Mouse (Mus musculus) gastrocnemius, adult 2 months (tissue): ENCODE measurements around the gene Cfb. TPM values are rescaled to one million over a fixed set of nuclear protein-coding genes. Genes with fewer than 3 reads are reported as not detected.

Experiments
- DNase-seq: peaks from one replicate; pipeline ENCODE4 v3.0.0; 2022
- H3K27ac ChIP-seq: fragments of 200-600 bp; 2 replicates; pipeline ENCODE4 v1.8.1; 2022; ENCODE audit warnings: mild to moderate bottlenecking
- H3K4me3 ChIP-seq: fragments of 200-600 bp; 2 replicates; pipeline ENCODE4 v1.8.1; 2022; ENCODE audit warnings: mild to moderate bottlenecking, moderate library complexity
- CTCF ChIP-seq: fragments of 200-600 bp; IDR thresholded peaks from 2 replicates; pipeline ENCODE4 v1.8.1; 2022; ENCODE audit warnings: antibody characterized with exemption, mild to moderate bottlenecking, moderate library complexity
- intact Hi-C: fragments of 180-260 bp; cut with DNase I; formaldehyde crosslinking; loops from one replicate; pipeline ENCODE4 v1.15.1; 2025
- total RNA-seq, 2 experiments: library from RNA; stranded (reverse); gene quantifications; 2 replicates each; pipeline ENCODE4 v1.2.3; 2021

The Cfb gene
- total RNA-seq, 2 experiments from 2014 or later, result 1.9 to 2.0 TPM

DNA sequence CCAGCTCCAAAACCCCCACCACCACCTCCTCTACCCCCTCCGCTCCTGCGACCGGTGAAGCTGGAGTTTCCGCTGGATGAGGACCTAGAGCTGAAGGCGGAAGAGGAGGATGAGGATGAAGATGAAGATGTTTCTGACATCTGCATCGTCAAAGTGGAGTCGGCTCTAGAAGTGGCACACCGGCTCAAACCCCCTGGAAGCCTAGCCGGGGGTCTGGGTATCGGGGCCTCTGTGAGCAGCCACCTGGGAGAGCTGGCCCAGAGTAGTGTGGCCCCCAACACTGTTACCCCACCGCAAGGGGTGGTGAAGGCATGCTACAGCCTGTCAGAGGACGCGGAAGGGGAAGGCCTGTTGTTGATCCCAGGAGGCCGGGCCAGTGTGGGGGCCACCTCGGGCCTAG is 33.4 kb upstream of the Cfb start:
- no peak for DNase-seq
- H3K27ac ChIP-seq, result no peak overlapping the region
- H3K4me3 ChIP-seq, result no peak overlapping the region
- intact Hi-C loops, result loop anchor here (2.0 to 5.0 kb wide), 2 partner anchors 45 to 347 kb away; partner anchors contain the start of genes Ddx39b, Nelfe and Skiv2l
- TF ChIP-seq CTCF, result no peak

DNA sequence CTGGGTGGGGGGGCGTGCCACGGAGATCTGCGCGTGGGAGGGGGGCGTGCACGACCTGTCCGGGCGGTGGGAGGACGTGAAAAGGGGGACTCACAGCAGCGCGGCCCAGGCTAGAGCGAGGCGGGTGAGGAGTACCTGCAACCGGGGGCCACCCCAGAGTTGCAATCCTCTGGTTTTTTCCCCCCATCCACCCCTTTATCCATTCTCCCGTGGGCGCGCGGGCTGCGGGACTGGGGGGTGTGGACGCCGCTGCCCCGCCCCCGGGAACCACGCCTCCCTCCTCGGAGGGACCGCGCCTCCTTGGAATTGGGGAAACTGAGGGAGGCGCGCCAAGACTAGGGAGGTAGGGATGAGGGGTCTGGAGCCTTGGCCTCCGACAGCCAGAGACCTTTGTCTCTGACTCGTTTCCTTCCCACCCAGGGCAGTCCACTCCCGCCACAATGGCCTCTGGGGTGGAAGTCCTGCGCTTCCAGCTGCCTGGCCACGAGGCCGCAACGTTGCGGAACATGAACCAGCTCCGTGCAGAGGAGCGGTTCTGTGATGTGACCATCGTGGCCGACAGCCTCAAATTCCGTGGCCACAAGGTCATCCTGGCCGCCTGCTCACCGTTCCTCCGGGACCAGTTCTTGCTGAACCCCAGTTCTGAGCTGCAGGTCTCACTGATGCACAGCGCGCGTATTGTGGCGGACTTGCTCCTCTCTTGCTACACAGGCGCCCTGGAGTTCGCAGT is 32.6 kb upstream of the Cfb start:
- peak; percentile 71 for DNase-seq
- intact Hi-C loops, result loop anchor here (2.0 to 5.0 kb wide), 2 partner anchors 44 to 347 kb away; partner anchors contain the start of genes Ddx39b, Nelfe and Skiv2l
- peak overlapping the region; percentile 95 for H3K27ac ChIP-seq
- no peak for TF ChIP-seq CTCF
- H3K4me3 ChIP-seq, result peak overlapping the region; percentile 89

DNA sequence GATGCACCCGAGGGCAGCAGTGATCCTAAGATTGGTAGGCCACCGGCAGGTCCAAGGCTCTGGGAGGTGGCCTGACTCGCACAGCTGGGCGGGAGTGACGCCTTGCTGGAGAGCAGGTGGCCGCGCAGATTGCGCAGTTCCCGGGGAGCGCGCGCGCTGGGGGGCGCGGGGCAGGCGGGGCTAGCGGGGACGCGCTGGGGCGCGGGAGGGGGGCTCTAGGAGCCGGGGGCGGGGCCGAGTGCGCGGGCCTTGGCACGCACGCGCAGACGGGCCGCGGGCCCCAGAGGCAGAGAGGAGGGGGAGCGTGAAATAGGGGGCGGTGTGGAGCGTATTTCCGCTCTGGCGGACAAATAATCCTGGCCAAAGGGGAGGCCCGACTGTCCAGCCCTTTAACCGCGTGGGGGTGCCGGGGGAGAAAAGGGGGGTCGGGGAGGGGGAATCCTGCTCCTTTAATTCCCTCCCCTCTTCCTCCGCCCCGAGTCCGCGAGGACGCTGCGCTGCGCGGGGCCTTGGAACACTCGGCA is 31.8 kb upstream of the Cfb start:
- H3K27ac ChIP-seq, result peak overlapping the region; percentile 95
- peak; percentile 10; the same call in 1 of the 2 replicates for TF ChIP-seq CTCF
- DNase-seq, result peak; percentile 98
- peak overlapping the region; percentile 89 for H3K4me3 ChIP-seq
- intact Hi-C loops, result loop anchor here (2.0 kb wide), 1 partner anchor 43 kb away; the partner anchor contains the start of genes Nelfe and Skiv2l

DNA sequence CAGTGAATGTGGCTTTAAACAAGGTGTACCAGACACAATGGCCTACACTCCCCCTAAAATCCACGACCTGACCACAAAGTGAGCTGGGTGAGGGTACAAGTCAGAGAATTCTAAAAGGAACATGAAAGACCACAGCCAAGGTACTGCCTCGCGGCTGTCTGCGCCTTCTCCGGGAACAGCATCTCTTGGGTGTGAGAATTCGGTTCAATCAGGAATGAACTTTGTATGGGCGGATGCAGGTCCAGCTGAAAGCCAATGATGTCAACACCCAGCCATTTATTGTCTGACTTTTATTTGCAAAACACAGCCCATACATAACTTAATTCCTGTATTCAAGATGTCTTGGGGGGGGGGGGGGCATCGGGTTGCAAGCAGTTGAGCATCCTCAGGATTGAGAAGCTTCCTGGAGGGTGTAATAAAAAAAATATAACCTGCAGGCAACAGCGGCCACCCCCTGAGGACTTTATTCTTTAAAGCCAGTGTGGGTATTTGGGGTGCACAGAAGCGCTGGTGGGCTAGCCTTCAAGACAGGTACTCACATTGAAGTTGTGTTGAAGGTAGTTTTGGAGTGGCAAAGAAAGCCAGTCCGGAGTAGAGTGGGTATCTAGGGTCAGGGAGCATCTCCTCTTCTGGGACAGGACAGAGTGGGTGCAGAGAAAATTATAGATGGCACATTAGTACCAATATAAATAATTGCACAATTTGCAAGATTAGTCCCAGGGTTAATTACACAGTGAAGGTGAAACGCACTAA is 30.9 kb upstream of the Cfb start:
- TF ChIP-seq CTCF, result no peak
- intact Hi-C loops, result no loop called here
- no peak for DNase-seq
- peak overlapping the region; percentile 89 for H3K4me3 ChIP-seq
- peak overlapping the region; percentile 95 for H3K27ac ChIP-seq

GRCm38 (mm10) chr17:34891377-34891776 is 29.1 kb upstream of the Cfb start:
- no peak overlapping the region for H3K4me3 ChIP-seq
- peak; percentile 24; the same call in 1 of the 2 replicates for TF ChIP-seq CTCF
- DNase-seq, result no peak
- intact Hi-C loops, result no loop called here
- H3K27ac ChIP-seq, result no peak overlapping the region

DNA sequence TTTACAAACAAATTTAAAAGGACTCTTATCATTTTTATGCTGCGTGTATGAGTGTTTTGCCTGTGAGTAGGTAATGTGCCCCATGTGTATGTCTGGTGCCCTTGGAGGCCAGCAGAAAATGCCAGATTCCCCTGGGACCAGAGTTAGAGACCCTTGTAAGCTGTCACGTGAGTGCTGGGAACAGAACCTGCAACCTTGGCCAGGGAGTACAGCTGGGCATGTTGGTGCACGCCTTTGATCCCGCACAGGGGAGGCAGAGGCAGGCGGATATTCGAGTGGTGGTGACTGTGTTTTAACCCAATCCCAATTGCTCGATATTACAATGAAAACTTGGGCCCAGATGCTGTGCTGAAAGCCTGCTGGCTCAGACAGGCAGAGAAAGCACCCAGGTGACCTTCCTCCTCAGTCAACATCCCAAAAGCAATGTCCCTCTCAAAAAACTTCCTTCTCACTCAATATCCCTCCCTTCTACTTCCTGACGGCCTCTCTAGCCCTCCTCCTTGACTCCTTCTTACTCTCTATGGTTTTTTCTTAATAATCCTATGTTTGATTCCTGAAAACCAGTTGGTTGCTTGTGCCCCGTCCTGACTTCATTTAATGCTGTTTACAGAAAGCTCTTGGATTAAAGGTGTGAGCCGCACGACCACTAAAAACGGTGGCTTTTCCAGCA is 27.9 kb upstream of the Cfb start:
- no peak for TF ChIP-seq CTCF
- intact Hi-C loops, result no loop called here
- DNase-seq, result no peak
- H3K27ac ChIP-seq, result no peak overlapping the region
- no peak overlapping the region for H3K4me3 ChIP-seq

GRCm38 (mm10) chr17:34887942-34888341 is 25.6 kb upstream of the Cfb start:
- DNase-seq, result no peak
- H3K4me3 ChIP-seq, result no peak overlapping the region
- no peak overlapping the region for H3K27ac ChIP-seq
- intact Hi-C loops, result no loop called here
- no peak for TF ChIP-seq CTCF

- no peak for TF ChIP-seq CTCF
- H3K27ac ChIP-seq, result no peak overlapping the region
- intact Hi-C loops, result no loop called here
- no peak for DNase-seq
- no peak overlapping the region for H3K4me3 ChIP-seq
These were observed 23.3 kb upstream of the Cfb start for GRCm38 (mm10) chr17:34885615-34886014.

GRCm38 (mm10) chr17:34884704-34885103 is 22.4 kb upstream of the Cfb start:
- H3K27ac ChIP-seq, result no peak overlapping the region
- no peak overlapping the region for H3K4me3 ChIP-seq
- no peak for DNase-seq
- no peak for TF ChIP-seq CTCF
- intact Hi-C loops, result no loop called here

GRCm38 (mm10) chr17:34883332-34883731 is 21.0 kb upstream of the Cfb start:
- no peak overlapping the region for H3K27ac ChIP-seq
- DNase-seq, result no peak
- TF ChIP-seq CTCF, result no peak
- intact Hi-C loops, result no loop called here
- H3K4me3 ChIP-seq, result no peak overlapping the region

GRCm38 (mm10) chr17:34881683-34882310 is 19.5 kb upstream of the Cfb start, which contains the start of gene Gm20547:
Gene Gm20547, minus strand, starts transcription at chr17:34882042.
- H3K27ac ChIP-seq, result no peak within 1 kb of the TSS
- no peak for DNase-seq
- peak within 1 kb of the TSS; percentile 45 for H3K4me3 ChIP-seq
- intact Hi-C loops, result no loop called here
- no peak for TF ChIP-seq CTCF

- Histone ChIP-seq H3K27ac (no peak overlapping the region), H3K4me3 (no peak overlapping the region; the same call in 1 of the 2 replicates)
- no peak for DNase-seq
- TF ChIP-seq CTCF, result no peak
- intact Hi-C loops, result no loop called here
These were observed 18.8 kb upstream of the Cfb start for GRCm38 (mm10) chr17:34881166-34881565.
